Mouse (Mus musculus) heart, embryonic 16.5 days (tissue): Measurements from ENCODE around the gene Myzap. TPM values are rescaled to one million over a fixed set of nuclear protein-coding genes. Genes with fewer than 3 reads are reported as not detected.
A peak's percentile ranks its signal among the peaks of the same experiment; 100 is the strongest.
"Not testable (repeated sequence)": the region's sequence is repeated elsewhere in the genome, so short reads cannot be mapped to it uniquely, and the experiment has no call there.

Experiments
- ATAC-seq: fragments of 200-750 bp; cut with Nextera tagmentation; replicated peaks from 2 replicates; pipeline ENCODE4 v1.8.0; 2017; ENCODE audit warnings: moderate number of reproducible peaks; ENCODE audit not compliant: insufficient read depth, low FRiP score; ENCODE audit errors: extremely low read depth
- H3K27ac ChIP-seq: fragments of 300-500 bp; sonication (generic); 2 replicates; pipeline ENCODE4 v1.5.1; 2014; ENCODE audit warnings: mild to moderate bottlenecking, low read length, control low read depth, moderate library complexity
- H3K27me3 ChIP-seq: fragments of 300-500 bp; sonication (generic); 2 replicates; pipeline ENCODE4 v1.6.1; 2014; ENCODE audit warnings: low read length, mixed read lengths; ENCODE audit not compliant: control insufficient read depth, insufficient read depth
- H3K36me3 ChIP-seq: fragments of 300-500 bp; sonication (generic); 2 replicates; pipeline ENCODE4 v1.6.1; 2014; ENCODE audit not compliant: control insufficient read depth, insufficient read depth
- H3K4me1 ChIP-seq: fragments of 300-500 bp; sonication (generic); 2 replicates; pipeline ENCODE4 v1.6.1; 2014; ENCODE audit warnings: low read length, mixed read lengths; ENCODE audit not compliant: control insufficient read depth, insufficient read depth
- H3K4me2 ChIP-seq: fragments of 300-500 bp; sonication (generic); 2 replicates; pipeline ENCODE4 v1.6.1; 2014; ENCODE audit warnings: low read depth, mild to moderate bottlenecking, control low read depth, low read length
- H3K4me3 ChIP-seq: fragments of 300-500 bp; sonication (generic); 2 replicates; pipeline ENCODE4 v1.5.1; 2014; ENCODE audit warnings: mild to moderate bottlenecking, control low read depth, low read length
- H3K9ac ChIP-seq: fragments of 300-500 bp; sonication (generic); 2 replicates; pipeline ENCODE4 v1.6.1; 2014; ENCODE audit warnings: low read length, control low read depth
- H3K9me3 ChIP-seq: fragments of 300-500 bp; sonication (generic); replicated peaks from 2 replicates; pipeline ENCODE4 v1.6.1; 2016; ENCODE audit warnings: low read length; ENCODE audit not compliant: control insufficient read depth
- WGBS: fragments of 180-500 bp; shearing (Covaris S2); extraction: QIAGEN DNeasy Blood & Tissue Kit; methylation state at CpG from one replicate; pipeline ENCODE4 v1.1.7; 2014; 5-methylcytosine and 5-hydroxymethylcytosine counted together
- polyA plus RNA-seq: library from polyadenylated mRNA; unstranded; fragments of >200 nt; fragmentation: Nextera tagmentation; extraction: Ambion mirVana; gene quantifications from 2 replicates; pipeline ENCODE4 v1.2.1, GENCODE M21; 2015

The Myzap gene
- polyA plus RNA-seq, 1 experiment from 2014 or later: 183 TPM

- Histone ChIP-seq H3K36me3 (peaks cover 26% of the 10 kb centered on the region), H3K9me3 (no peaks in the 10 kb centered on the region), H3K4me1 (peaks cover 12% of the 10 kb centered on the region), H3K4me2 (peak within 1 kb of the TSS; percentile 76), H3K27ac (peak within 1 kb of the TSS; percentile 99), H3K4me3 (peak within 1 kb of the TSS; percentile 97), H3K9ac (peak within 1 kb of the TSS; percentile 100), H3K27me3 (no peaks in the 10 kb centered on the region)
- 0% methylated on average over 70 of the region's 70 CpGs for WGBS
- ATAC-seq: peak; percentile 97
Measured at GRCm38 (mm10) chr9:71485475-71486094, 106.6 kb downstream of the Myzap start, which contains the start of gene Polr2m. Gene Polr2m (minus strand): TSS chr9:71485935.

- peak overlapping the region; percentile 97 for H3K4me3 ChIP-seq
- peak; percentile 5; the same call in 1 of the 2 replicates for ATAC-seq
- peak overlapping the region; percentile 76 for H3K4me2 ChIP-seq
- peak overlapping the region; percentile 100 for H3K9ac ChIP-seq
- peaks cover 32% of the 10 kb centered on the region for H3K36me3 ChIP-seq
- peaks cover 13% of the 10 kb centered on the region for H3K4me1 ChIP-seq
- H3K27me3 ChIP-seq: no peaks in the 10 kb centered on the region
- 1% methylated on average over 14 of the region's 14 CpGs for WGBS
- no peaks in the 10 kb centered on the region for H3K9me3 ChIP-seq
- H3K27ac ChIP-seq: peak overlapping the region; percentile 99
Measured at GRCm38 (mm10) chr9:71484871-71485474, 107.2 kb downstream of the Myzap start.

DNA sequence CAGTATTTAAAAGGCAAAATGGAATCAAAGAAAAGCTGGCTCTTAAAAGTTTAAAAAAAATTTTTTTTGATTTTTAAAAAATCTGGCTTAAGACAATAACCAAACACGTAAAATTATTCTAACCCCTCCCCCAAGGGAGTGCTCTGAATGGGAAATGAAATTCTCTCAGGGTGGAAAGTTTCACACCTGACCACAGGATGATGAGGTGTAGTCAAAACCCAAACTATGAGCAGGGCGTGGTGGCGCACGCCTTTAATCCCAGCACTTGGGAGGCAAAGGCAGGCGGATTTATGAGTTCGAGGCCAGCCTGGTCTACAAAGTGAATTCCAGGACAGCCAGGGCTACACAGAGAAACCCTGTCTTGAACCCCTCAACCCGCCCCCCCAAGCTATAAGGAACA is 108.3 kb downstream of the Myzap start:
- not testable (repeated sequence) for H3K9ac ChIP-seq, ATAC-seq, H3K9me3 ChIP-seq, H3K27ac ChIP-seq, H3K27me3 ChIP-seq
- Histone ChIP-seq H3K4me2 (peak overlapping the region; percentile 76), H3K36me3 (peaks cover 43% of the 10 kb centered on the region), H3K4me1 (peaks cover 13% of the 10 kb centered on the region), H3K4me3 (peak overlapping the region; percentile 97)
- WGBS: 79% methylated on average over 7 of the region's 7 CpGs

DNA sequence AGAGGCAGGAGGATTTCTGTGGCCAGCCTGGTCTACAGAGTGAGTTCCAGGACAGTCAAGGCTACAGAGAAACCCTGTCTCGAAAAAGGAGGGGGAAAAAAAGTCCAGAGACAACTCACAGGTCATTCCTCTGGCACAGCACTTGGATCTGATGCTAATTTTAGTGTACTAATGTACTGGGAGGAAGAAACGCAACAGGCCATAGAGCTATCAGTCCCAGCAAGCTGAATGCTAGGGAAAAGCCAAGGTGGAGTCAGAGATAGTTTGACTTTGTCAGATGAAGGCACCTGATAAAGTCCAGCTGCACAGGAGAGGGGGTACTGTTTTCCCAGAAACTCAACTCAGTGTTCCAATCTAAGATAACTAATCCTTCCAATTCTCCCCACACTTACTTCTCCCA is 111.9 kb downstream of the Myzap start:
- 63% methylated on average over 2 of the region's 2 CpGs for WGBS
- ATAC-seq: no peak
- Histone ChIP-seq H3K4me3 (no peak overlapping the region), H3K27me3 (no peaks in the 10 kb centered on the region), H3K9me3 (peaks cover 4% of the 10 kb centered on the region; the same call in 1 of the 2 replicates), H3K27ac (no peak overlapping the region), H3K9ac (no peak overlapping the region), H3K4me2 (no peak overlapping the region), H3K36me3 (peaks cover 73% of the 10 kb centered on the region), H3K4me1 (peaks cover 10% of the 10 kb centered on the region)

DNA sequence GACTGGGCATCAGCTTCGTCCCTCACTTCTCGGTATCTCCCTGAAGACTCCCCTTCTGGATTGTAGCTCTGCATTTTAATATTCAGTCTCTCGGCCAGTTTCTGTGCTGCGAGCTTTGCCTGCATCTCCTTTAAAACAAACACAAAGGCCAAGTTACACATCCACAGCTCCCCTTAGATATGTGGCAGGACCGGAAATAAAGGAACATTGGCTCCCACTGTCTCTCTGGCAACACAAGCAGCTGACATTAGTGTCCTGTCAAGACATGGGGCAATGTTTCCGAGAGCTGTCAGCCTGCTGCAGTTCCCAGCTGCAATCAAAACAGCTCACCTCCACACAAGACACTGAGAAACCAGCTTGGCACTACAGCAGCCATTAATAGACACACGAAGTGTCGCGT is 112.7 kb downstream of the Myzap start:
- Histone ChIP-seq H3K27ac (no peak overlapping the region), H3K4me2 (no peak overlapping the region), H3K9ac (no peak overlapping the region), H3K4me1 (peaks cover 10% of the 10 kb centered on the region), H3K27me3 (no peaks in the 10 kb centered on the region), H3K36me3 (peaks cover 77% of the 10 kb centered on the region), H3K9me3 (peaks cover 4% of the 10 kb centered on the region; the same call in 1 of the 2 replicates), H3K4me3 (no peak overlapping the region)
- ATAC-seq: no peak
- WGBS: 74% methylated on average over 9 of the region's 9 CpGs

GRCm38 (mm10) chr9:71478596-71478995 is 113.6 kb downstream of the Myzap start:
- Histone ChIP-seq H3K4me1 (peaks cover 7% of the 10 kb centered on the region; the same call in 1 of the 2 replicates), H3K36me3 (peaks cover 81% of the 10 kb centered on the region), H3K27me3 (no peaks in the 10 kb centered on the region), H3K4me3 (no peak overlapping the region), H3K4me2 (no peak overlapping the region), H3K27ac (no peak overlapping the region), H3K9ac (no peak overlapping the region), H3K9me3 (peaks cover 4% of the 10 kb centered on the region; the same call in 1 of the 2 replicates)
- WGBS: 91% methylated on average over 7 of the region's 7 CpGs
- ATAC-seq: no peak

GRCm38 (mm10) chr9:71476601-71477000 is 115.6 kb downstream of the Myzap start:
- H3K9ac ChIP-seq: no peak overlapping the region
- no peak overlapping the region for H3K27ac ChIP-seq
- ATAC-seq: no peak
- no peak overlapping the region for H3K4me2 ChIP-seq
- no peak overlapping the region for H3K4me3 ChIP-seq
- H3K27me3 ChIP-seq: no peaks in the 10 kb centered on the region
- H3K4me1 ChIP-seq: peaks cover 5% of the 10 kb centered on the region; the same call in 1 of the 2 replicates
- H3K36me3 ChIP-seq: peaks cover 67% of the 10 kb centered on the region
- 95% methylated on average over 3 of the region's 3 CpGs for WGBS
- peaks cover 4% of the 10 kb centered on the region; the same call in 1 of the 2 replicates for H3K9me3 ChIP-seq

GRCm38 (mm10) chr9:71475536-71475935 is 116.6 kb downstream of the Myzap start:
- no peak for ATAC-seq
- Histone ChIP-seq H3K27me3 (no peaks in the 10 kb centered on the region), H3K27ac (no peak overlapping the region), H3K9me3 (peaks cover 4% of the 10 kb centered on the region; the same call in 1 of the 2 replicates), H3K4me1 (peaks cover under 1% of the 10 kb centered on the region; the same call in 1 of the 2 replicates), H3K36me3 (peaks cover 57% of the 10 kb centered on the region), H3K9ac (no peak overlapping the region), H3K4me3 (no peak overlapping the region), H3K4me2 (no peak overlapping the region)
- WGBS: 94% methylated on average over 4 of the region's 4 CpGs

DNA sequence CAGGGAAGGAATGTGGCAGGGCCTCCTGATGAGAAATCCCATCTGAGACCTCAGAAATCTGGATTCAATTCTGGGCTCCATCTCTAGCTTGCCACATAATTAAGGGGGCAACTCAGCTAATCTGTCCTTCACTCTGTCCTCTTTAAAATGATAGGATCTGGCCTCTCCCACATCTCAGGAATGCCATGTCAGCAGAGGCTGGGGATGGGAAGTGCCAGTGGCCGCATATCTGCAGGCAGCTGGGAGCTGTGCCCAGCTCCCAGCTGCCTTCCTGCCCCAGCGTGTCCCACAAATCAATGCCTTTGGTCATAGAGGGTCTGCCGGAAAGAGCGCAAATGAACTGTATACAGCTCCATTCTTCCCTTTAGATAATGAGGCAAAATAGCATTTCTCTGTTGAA is 124.7 kb downstream of the Myzap start:
- ATAC-seq: peak; percentile 69; the same call in 1 of the 2 replicates
- H3K27ac ChIP-seq: peak overlapping the region; percentile 12; the same call in 1 of the 2 replicates
- H3K9ac ChIP-seq: no peak overlapping the region
- 31% methylated on average over 4 of the region's 4 CpGs for WGBS
- no peak overlapping the region for H3K4me2 ChIP-seq
- H3K4me1 ChIP-seq: peaks cover 8% of the 10 kb centered on the region
- no peaks in the 10 kb centered on the region for H3K9me3 ChIP-seq
- no peak overlapping the region for H3K4me3 ChIP-seq
- no peaks in the 10 kb centered on the region for H3K27me3 ChIP-seq
- no peaks in the 10 kb centered on the region for H3K36me3 ChIP-seq
